Mouse (Mus musculus) midbrain, postnatal 0 days (tissue): ENCODE measurements at regions not wholly inside any gene's neighbourhood (a gene's known extent, or its start where the extent isn't known, plus 50 kb on each side); places are given as distances from the start of the nearest gene placed in this dataset.

Experiments used
- ATAC-seq: fragments of 200-750 bp; cut with Nextera tagmentation; 2 replicates; pipeline ENCODE4 v1.8.0; 2017; ENCODE audit warnings: moderate number of reproducible peaks, mild to moderate bottlenecking, moderate TSS enrichment, moderate library complexity; ENCODE audit not compliant: low FRiP score
- DNase-seq: peaks from one replicate; pipeline ENCODE4 v3.0.0-alpha.2; 2015; ENCODE audit warnings: low spot score
- H3K27ac ChIP-seq: fragments of 300-500 bp; sonication (generic); 2 replicates; pipeline ENCODE4 v1.5.1; 2014; ENCODE audit warnings: low read depth, mild to moderate bottlenecking, low read length, mixed read lengths
- H3K27me3 ChIP-seq: fragments of 300-500 bp; sonication (generic); 2 replicates; pipeline ENCODE4 v1.6.1; 2014; ENCODE audit warnings: low read length, control low read depth, mixed read lengths; ENCODE audit not compliant: insufficient read depth
- H3K36me3 ChIP-seq: fragments of 300-500 bp; sonication (generic); 2 replicates; pipeline ENCODE4 v1.6.1; 2014; ENCODE audit warnings: low read length, control low read depth, mixed read lengths; ENCODE audit not compliant: insufficient read depth
- H3K4me1 ChIP-seq: fragments of 300-500 bp; sonication (generic); 2 replicates; pipeline ENCODE4 v1.6.1; 2014; ENCODE audit warnings: mild to moderate bottlenecking, control low read depth, antibody characterized with exemption, low read length, mixed read lengths; ENCODE audit not compliant: insufficient read depth
- H3K4me2 ChIP-seq: fragments of 300-500 bp; sonication (generic); 2 replicates; pipeline ENCODE4 v1.6.1; 2014; ENCODE audit warnings: low read depth, mild to moderate bottlenecking, low read length, mixed read lengths; ENCODE audit not compliant: poor library complexity, severe bottlenecking
- H3K4me3 ChIP-seq: fragments of 300-500 bp; sonication (generic); 2 replicates; pipeline ENCODE4 v1.5.1; 2014; ENCODE audit warnings: low read depth, mild to moderate bottlenecking, low read length, moderate library complexity
- H3K9ac ChIP-seq: fragments of 300-500 bp; sonication (generic); replicated peaks from 2 replicates; pipeline ENCODE4 v1.6.1; 2014; ENCODE audit warnings: mild to moderate bottlenecking, low read length, moderate library complexity, mixed read lengths; ENCODE audit not compliant: poor library complexity, severe bottlenecking
- H3K9me3 ChIP-seq: fragments of 300-500 bp; sonication (generic); 2 replicates; pipeline ENCODE4 v1.6.1; 2016; ENCODE audit warnings: low read length, control low read depth
- CTCF ChIP-seq: IDR thresholded peaks from 2 replicates; pipeline ENCODE4 v1.5.1; 2016; ENCODE audit warnings: antibody characterized with exemption, mild to moderate bottlenecking
- WGBS: fragments of 180-500 bp; shearing (Covaris S2); extraction: QIAGEN DNeasy Blood & Tissue Kit; methylation state at CpG from one replicate; pipeline ENCODE4 v1.1.7; 2014; 5-methylcytosine and 5-hydroxymethylcytosine counted together

- no peak overlapping the region for H3K27ac ChIP-seq
- no peaks in the 10 kb centered on the region for H3K27me3 ChIP-seq
- H3K4me2 ChIP-seq, result no peak overlapping the region
- no peaks in the 10 kb centered on the region for H3K9me3 ChIP-seq
- ATAC-seq, result no peak
- TF ChIP-seq CTCF, result no peak
- no peaks in the 10 kb centered on the region for H3K36me3 ChIP-seq
- no peak overlapping the region for H3K9ac ChIP-seq
- no peak overlapping the region for H3K4me3 ChIP-seq
- no peak for DNase-seq
- 82% methylated on average over 1 of the region's 1 CpGs for WGBS
- H3K4me1 ChIP-seq, result no peaks in the 10 kb centered on the region
These were observed 264.5 kb upstream of the Alcam start for GRCm38 (mm10) chr16:52718231-52718932.

GRCm38 (mm10) chr16:52690272-52690671 is 236.4 kb upstream of the Alcam start:
- 83% methylated on average over 1 of the region's 1 CpGs for WGBS
- Histone ChIP-seq H3K27ac (no peak overlapping the region), H3K36me3 (no peaks in the 10 kb centered on the region), H3K9me3 (no peaks in the 10 kb centered on the region), H3K27me3 (no peaks in the 10 kb centered on the region), H3K4me3 (no peak overlapping the region), H3K4me1 (no peaks in the 10 kb centered on the region), H3K9ac (no peak overlapping the region), H3K4me2 (no peak overlapping the region)
- ATAC-seq (no peak), DNase-seq (no peak)
- TF ChIP-seq CTCF, result no peak

GRCm38 (mm10) chr16:52654825-52655224 is 201.0 kb upstream of the Alcam start:
- Histone ChIP-seq H3K4me3 (no peak overlapping the region), H3K9me3 (no peaks in the 10 kb centered on the region), H3K27me3 (no peaks in the 10 kb centered on the region), H3K4me2 (no peak overlapping the region), H3K36me3 (no peaks in the 10 kb centered on the region), H3K27ac (no peak overlapping the region), H3K4me1 (no peaks in the 10 kb centered on the region), H3K9ac (no peak overlapping the region)
- TF ChIP-seq CTCF, result no peak
- no peak for ATAC-seq
- no peak for DNase-seq
